Mouse (Mus musculus): Measurements from ENCODE around the gene Cald1. TPM values are rescaled to one million over a fixed set of nuclear protein-coding genes. Genes with fewer than 3 reads are reported as not detected.

Cald1 gene
- polyA plus RNA-seq, 1 experiment from 2014 or later = 122 TPM

DNA sequence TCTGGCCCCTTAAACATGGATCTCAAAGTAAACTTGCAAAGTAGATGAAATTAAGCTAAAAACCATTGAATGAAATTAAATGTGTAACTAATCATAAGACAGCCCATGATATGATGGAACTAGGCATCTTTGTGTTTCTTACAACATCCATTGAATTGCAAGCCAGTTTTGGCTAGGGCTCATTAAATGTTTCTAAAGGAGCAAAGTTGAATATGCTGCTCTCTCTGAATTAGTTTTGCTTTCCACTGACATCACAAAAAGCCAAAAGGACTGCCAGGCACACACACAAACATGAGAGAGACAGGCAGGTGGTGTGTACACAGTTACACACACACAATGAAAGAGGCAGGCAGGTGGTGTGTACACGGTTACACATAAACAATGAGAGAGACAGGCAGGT lies 127.4 kb downstream of the Cald1 start:
- Histone ChIP-seq H3K27ac (ENCODE audit: low read length) (no peak overlapping the region), H3K9me3 (replicated peaks; ENCODE audit: control insufficient read depth, low read length) (peaks cover 5% of the 10 kb centered on the region; the same call in 1 of the 2 replicates), H3K4me1 (ENCODE audit: control insufficient read depth, insufficient read depth, low read length) (peaks cover 46% of the 10 kb centered on the region), H3K9ac (ENCODE audit: low read length) (no peak overlapping the region), H3K27me3 (ENCODE audit: control insufficient read depth, insufficient read depth, low read length) (no peaks in the 10 kb centered on the region), H3K4me3 (ENCODE audit: low read length) (no peak overlapping the region), H3K4me2 (ENCODE audit: low read depth, low read length) (no peak overlapping the region), H3K36me3 (ENCODE audit: control insufficient read depth, insufficient read depth) (peaks cover 7% of the 10 kb centered on the region; the same call in 1 of the 2 replicates)
- WGBS = 72% methylated on average over 1 of the region's 1 CpGs
- no peak for ATAC-seq (replicated peaks; ENCODE audit: extremely low read depth, insufficient read depth, low FRiP score)

DNA sequence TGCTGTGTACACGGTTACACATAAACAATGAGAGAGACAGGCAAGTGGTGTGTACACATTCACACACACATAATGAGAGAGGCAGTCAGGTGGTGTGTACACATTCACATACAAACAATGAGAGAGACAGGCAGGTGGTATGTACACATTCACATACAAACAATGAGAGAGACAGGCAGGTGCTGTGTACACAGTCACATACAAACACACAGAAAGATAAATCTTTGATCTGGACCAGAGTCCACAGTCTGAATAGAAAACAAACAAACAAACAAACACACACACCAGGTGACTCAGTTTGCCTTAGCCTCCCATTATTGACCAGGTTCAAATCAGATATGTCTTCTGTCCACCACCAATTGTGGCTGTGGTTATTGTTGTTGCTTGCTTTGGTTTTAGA lies 127.8 kb downstream of the Cald1 start:
- Histone ChIP-seq H3K4me2 (ENCODE audit: low read depth, low read length) (no peak overlapping the region), H3K9me3 (replicated peaks; ENCODE audit: control insufficient read depth, low read length) (peaks cover 5% of the 10 kb centered on the region; the same call in 1 of the 2 replicates), H3K4me1 (ENCODE audit: control insufficient read depth, insufficient read depth, low read length) (peaks cover 43% of the 10 kb centered on the region), H3K36me3 (ENCODE audit: control insufficient read depth, insufficient read depth) (peaks cover 7% of the 10 kb centered on the region; the same call in 1 of the 2 replicates), H3K27me3 (ENCODE audit: control insufficient read depth, insufficient read depth, low read length) (no peaks in the 10 kb centered on the region), H3K27ac (ENCODE audit: low read length) (no peak overlapping the region), H3K9ac (ENCODE audit: low read length) (no peak overlapping the region), H3K4me3 (ENCODE audit: low read length) (no peak overlapping the region)
- no peak for ATAC-seq (replicated peaks; ENCODE audit: extremely low read depth, insufficient read depth, low FRiP score)
- WGBS = 66% methylated on average over 1 of the region's 1 CpGs

DNA sequence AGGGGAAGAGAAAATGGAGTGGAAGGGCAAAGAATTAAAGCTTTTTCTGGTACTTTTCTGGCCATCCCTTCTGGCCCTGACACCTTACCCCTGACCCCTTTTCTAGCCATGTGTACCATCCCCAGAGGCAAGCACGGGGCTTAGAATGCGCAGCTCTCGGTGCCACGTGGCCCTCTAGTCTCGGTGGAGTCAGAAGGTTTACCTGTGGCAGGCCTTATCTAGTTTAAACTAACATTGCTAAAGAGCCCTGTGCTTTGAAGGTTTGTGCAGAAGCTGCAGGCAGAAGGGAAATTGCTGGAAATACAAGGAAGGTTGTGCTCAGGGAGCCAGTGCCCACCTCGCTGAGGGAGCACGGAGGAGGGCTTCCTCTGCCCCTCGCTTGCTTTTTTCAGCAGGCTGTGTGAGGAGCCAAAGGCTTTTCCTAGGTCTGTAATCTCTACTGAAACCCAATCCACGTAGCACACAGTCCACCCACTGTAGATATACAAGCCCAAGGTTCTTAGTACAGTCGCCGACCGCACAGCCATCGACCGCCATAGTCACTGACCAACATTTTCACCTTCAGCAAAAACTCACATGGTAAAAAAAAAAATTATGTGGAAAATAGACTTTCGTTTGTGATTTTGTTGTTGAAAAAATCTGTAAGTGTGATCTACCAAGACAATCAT lies 129.2 kb downstream of the Cald1 start:
- Histone ChIP-seq H3K4me3 (ENCODE audit: low read length) (no peak overlapping the region), H3K4me1 (ENCODE audit: control insufficient read depth, insufficient read depth, low read length) (peaks cover 30% of the 10 kb centered on the region), H3K4me2 (ENCODE audit: low read depth, low read length) (no peak overlapping the region), H3K27ac (ENCODE audit: low read length) (no peak overlapping the region), H3K27me3 (ENCODE audit: control insufficient read depth, insufficient read depth, low read length) (no peaks in the 10 kb centered on the region), H3K36me3 (ENCODE audit: control insufficient read depth, insufficient read depth) (peaks cover 7% of the 10 kb centered on the region; the same call in 1 of the 2 replicates), H3K9me3 (replicated peaks; ENCODE audit: control insufficient read depth, low read length) (peaks cover 5% of the 10 kb centered on the region; the same call in 1 of the 2 replicates), H3K9ac (ENCODE audit: low read length) (no peak overlapping the region)
- no peak for ATAC-seq (replicated peaks; ENCODE audit: extremely low read depth, insufficient read depth, low FRiP score)
- WGBS = 72% methylated on average over 15 of the region's 15 CpGs

DNA sequence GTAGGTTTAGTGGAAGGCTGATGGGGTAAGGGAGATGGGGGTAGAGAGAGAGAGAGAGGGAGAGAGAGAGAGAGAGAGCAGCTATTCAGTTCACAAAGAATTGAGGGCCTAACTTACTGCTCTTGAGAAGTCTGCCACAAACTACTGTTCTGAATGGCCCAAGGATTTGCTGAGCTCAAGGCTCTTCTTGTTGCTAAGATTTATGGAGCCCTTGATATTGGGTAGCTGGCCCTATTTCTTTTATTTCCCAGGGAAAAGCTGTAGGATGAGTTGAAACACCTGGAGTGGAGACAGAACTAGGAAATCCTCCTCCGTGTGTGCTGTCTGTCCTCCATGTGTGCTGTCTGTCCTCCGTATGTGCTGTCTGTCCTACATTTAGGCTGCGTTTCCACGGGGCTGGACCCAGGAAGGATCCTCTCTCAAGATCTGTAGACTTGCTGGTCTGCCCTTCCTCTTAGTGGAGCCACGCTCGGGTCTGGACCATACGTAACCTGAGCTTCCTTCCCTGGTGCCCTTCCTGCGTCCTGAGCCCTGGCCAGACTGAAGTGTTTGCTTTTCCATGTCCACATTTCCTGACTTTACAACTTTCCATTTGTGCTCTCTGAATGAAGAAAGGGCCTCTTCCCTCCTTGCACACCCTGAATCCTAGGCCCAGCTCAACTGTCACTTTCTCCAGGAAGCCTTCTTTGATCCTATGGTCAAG lies 131.3 kb downstream of the Cald1 start:
- 53% methylated on average over 8 of the region's 8 CpGs for WGBS
- H3K9me3 ChIP-seq (replicated peaks; ENCODE audit: control insufficient read depth, low read length) = peaks cover 2% of the 10 kb centered on the region; the same call in 1 of the 2 replicates
- no peak overlapping the region for H3K4me2 ChIP-seq (ENCODE audit: low read depth, low read length)
- H3K36me3 ChIP-seq (ENCODE audit: control insufficient read depth, insufficient read depth) = peaks cover 4% of the 10 kb centered on the region; the same call in 1 of the 2 replicates
- no peak for ATAC-seq (replicated peaks; ENCODE audit: extremely low read depth, insufficient read depth, low FRiP score)
- no peak overlapping the region for H3K9ac ChIP-seq (ENCODE audit: low read length)
- H3K27me3 ChIP-seq (ENCODE audit: control insufficient read depth, insufficient read depth, low read length) = no peaks in the 10 kb centered on the region
- peaks cover 26% of the 10 kb centered on the region for H3K4me1 ChIP-seq (ENCODE audit: control insufficient read depth, insufficient read depth, low read length)
- H3K4me3 ChIP-seq (ENCODE audit: low read length) = no peak overlapping the region
- H3K27ac ChIP-seq (ENCODE audit: low read length) = peak overlapping the region; percentile 64

DNA sequence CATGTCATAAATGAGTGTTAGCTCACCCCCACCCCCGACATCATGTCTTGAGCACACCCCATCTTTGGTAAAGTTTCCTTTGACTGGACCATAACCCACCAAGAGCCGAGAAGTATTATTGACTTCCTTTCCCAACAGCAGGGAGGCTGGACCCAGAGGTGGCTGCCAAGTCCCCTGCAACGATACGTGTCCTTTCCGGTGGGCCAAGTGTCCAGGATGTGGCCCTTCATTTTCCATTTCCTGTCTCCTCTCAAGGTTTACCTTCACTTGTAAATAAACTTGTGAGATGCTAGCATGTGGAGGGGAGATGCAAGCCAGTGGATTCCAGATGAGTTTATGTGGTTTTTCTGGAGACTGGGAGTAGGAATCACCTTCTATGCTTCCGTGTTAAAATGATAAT lies 132.7 kb downstream of the Cald1 start:
- Histone ChIP-seq H3K9me3 (replicated peaks; ENCODE audit: control insufficient read depth, low read length) (no peaks in the 10 kb centered on the region), H3K27ac (ENCODE audit: low read length) (0 out of 2 replicates have a peak overlapping the region, but pooled peaks have one; percentile 12), H3K4me2 (ENCODE audit: low read depth, low read length) (no peak overlapping the region), H3K4me1 (ENCODE audit: control insufficient read depth, insufficient read depth, low read length) (peaks cover 34% of the 10 kb centered on the region), H3K36me3 (ENCODE audit: control insufficient read depth, insufficient read depth) (no peaks in the 10 kb centered on the region), H3K4me3 (ENCODE audit: low read length) (no peak overlapping the region), H3K9ac (ENCODE audit: low read length) (no peak overlapping the region), H3K27me3 (ENCODE audit: control insufficient read depth, insufficient read depth, low read length) (no peaks in the 10 kb centered on the region)
- 68% methylated on average over 6 of the region's 6 CpGs for WGBS
- no peak for ATAC-seq (replicated peaks; ENCODE audit: extremely low read depth, insufficient read depth, low FRiP score)

DNA sequence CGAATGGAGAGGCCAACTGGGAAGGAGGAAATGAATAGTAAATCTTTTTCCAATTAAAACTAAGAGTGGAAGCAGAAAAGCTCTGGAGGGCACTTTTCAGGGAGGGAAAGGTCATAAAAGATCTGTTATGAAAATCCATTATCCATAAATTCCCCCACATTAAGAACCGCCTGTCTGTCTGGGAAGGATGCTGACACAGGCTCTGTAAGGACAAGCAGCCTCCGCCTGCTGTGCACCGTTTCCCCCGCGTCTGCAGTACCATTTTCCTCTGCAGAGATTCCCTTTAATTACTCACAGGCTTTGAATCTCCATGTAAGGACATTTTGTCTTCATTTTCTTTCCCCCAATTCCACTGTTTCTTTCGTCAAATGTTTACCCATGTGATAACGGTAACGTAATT lies 133.2 kb downstream of the Cald1 start:
- 0 out of 2 replicates have a peak overlapping the region, but pooled peaks have one; percentile 12 for H3K27ac ChIP-seq (ENCODE audit: low read length)
- no peak for ATAC-seq (replicated peaks; ENCODE audit: extremely low read depth, insufficient read depth, low FRiP score)
- H3K4me2 ChIP-seq (ENCODE audit: low read depth, low read length) = no peak overlapping the region
- H3K36me3 ChIP-seq (ENCODE audit: control insufficient read depth, insufficient read depth) = no peaks in the 10 kb centered on the region
- WGBS = 84% methylated on average over 9 of the region's 9 CpGs
- H3K9me3 ChIP-seq (replicated peaks; ENCODE audit: control insufficient read depth, low read length) = no peaks in the 10 kb centered on the region
- no peak overlapping the region for H3K4me3 ChIP-seq (ENCODE audit: low read length)
- H3K27me3 ChIP-seq (ENCODE audit: control insufficient read depth, insufficient read depth, low read length) = no peaks in the 10 kb centered on the region
- H3K9ac ChIP-seq (ENCODE audit: low read length) = no peak overlapping the region
- H3K4me1 ChIP-seq (ENCODE audit: control insufficient read depth, insufficient read depth, low read length) = peaks cover 31% of the 10 kb centered on the region

DNA sequence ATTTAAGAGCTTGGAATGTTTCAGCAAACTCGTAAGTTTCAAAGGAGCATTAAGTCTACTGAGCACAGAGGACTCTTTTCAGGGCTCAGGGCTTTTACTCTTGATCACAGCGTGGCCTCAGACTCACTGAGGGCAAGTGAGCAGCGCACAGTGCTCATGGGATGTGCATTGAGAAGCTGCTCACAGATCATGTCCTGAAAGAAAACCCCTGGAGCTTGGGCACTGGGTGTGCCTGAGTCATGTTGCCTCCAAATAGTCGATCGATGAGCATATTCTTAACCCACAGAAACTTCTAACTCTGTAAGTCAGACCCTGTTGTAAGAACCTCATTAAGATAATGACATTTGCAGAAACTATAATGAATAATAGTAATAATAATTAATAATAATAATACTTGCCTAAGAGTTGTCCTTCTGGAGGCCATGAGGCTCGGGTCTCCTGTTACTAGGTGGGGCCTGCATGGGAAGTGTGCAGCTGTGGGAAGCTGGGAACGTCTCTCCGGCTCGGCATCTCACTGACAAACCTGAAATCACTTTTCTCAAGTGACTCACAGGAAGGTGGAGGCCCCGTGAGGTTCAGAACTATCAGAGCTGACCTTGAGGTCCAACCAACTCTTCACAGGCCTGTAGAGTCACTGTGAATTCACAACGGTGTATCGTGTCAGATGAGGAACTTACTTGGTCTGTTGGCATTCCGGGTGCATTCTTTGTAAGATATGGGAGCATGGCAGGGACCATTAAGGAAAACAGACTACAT lies 136.8 kb downstream of the Cald1 start:
- H3K9ac ChIP-seq (ENCODE audit: low read length) = no peak overlapping the region
- no peak overlapping the region for H3K4me3 ChIP-seq (ENCODE audit: low read length)
- no peaks in the 10 kb centered on the region for H3K9me3 ChIP-seq (replicated peaks; ENCODE audit: control insufficient read depth, low read length)
- peak overlapping the region; percentile 64 for H3K27ac ChIP-seq (ENCODE audit: low read length)
- peaks cover 17% of the 10 kb centered on the region for H3K4me1 ChIP-seq (ENCODE audit: control insufficient read depth, insufficient read depth, low read length)
- ATAC-seq (replicated peaks; ENCODE audit: extremely low read depth, insufficient read depth, low FRiP score) = no peak; the same call in 1 of the 2 replicates
- H3K4me2 ChIP-seq (ENCODE audit: low read depth, low read length) = no peak overlapping the region
- 48% methylated on average over 13 of the region's 13 CpGs for WGBS
- H3K27me3 ChIP-seq (ENCODE audit: control insufficient read depth, insufficient read depth, low read length) = no peaks in the 10 kb centered on the region
- no peaks in the 10 kb centered on the region for H3K36me3 ChIP-seq (ENCODE audit: control insufficient read depth, insufficient read depth)

DNA sequence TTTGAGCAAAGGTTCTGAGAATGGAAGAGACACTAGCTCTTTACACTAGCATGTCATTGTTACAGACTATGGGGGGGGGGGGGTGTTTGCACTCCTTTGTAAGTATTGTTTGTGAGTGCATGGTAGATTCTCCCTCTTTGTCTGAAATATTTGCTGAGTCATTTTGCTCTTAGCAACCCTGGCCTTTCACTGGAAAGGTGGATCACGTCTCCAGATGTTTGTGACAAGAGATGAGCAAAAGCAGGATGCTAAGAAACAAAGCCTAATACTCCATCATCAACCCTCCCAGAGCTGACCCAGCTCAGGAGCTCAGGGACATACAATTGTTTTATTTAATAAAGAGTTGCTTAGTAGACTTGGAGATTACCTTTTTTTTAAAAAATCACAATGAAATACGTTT lies 138.6 kb downstream of the Cald1 start:
- no peak for ATAC-seq (replicated peaks; ENCODE audit: extremely low read depth, insufficient read depth, low FRiP score)
- H3K4me3 ChIP-seq (ENCODE audit: low read length) = no peak overlapping the region
- no peak overlapping the region for H3K9ac ChIP-seq (ENCODE audit: low read length)
- no peaks in the 10 kb centered on the region for H3K9me3 ChIP-seq (replicated peaks; ENCODE audit: control insufficient read depth, low read length)
- 67% methylated on average over 2 of the region's 2 CpGs for WGBS
- peaks cover 4% of the 10 kb centered on the region for H3K36me3 ChIP-seq (ENCODE audit: control insufficient read depth, insufficient read depth)
- no peak overlapping the region for H3K27ac ChIP-seq (ENCODE audit: low read length)
- H3K27me3 ChIP-seq (ENCODE audit: control insufficient read depth, insufficient read depth, low read length) = no peaks in the 10 kb centered on the region
- H3K4me2 ChIP-seq (ENCODE audit: low read depth, low read length) = no peak overlapping the region
- peaks cover 13% of the 10 kb centered on the region for H3K4me1 ChIP-seq (ENCODE audit: control insufficient read depth, insufficient read depth, low read length)
